In the genomic region with DNA sequence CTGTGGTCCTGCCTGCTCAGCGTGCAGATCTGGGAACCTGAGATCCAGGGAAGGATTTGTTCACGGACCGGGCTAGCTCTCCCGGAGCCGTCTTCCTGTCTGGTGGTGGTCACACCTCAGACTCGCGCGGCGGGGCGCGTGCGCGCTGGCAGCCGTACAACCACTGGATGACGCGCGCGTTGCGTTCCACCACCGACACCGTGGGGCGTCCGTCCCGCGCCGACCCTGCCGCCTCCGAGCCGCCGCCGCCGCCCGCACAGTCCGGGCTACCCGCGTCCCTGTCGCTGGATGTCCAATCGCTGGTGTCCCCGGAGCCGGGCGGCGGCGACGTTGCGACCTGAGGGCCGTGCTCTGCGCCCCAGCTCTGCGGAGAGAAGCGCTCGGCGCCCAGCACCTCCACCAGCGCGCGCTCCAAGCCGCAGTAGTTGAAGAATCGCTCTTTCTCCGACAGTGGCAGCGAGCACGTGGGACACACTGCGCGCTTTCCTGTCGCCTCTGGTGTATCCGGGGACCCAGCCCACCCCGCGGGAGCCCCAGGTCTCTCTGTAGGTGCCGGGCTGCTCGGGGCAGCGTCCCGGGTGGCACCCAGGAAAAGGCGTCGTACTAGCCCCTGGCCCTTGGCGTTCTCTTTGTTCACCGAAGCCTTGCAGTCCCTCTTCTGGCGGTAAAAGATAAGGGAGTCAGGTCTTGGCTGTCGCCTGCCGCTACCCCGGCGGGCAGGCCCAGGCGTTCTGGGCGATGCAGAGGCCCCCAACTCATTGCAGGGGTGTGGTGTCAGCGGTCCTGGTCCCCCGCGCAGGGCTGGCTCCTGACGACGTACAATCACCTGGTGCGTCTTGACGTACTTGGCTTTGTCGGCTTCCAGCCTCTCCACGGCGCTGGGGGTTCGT, we compare ENCODE assay signal across 8 mouse cellular contexts. TPM values are rescaled to one million over a fixed set of nuclear protein-coding genes. Genes with fewer than 3 reads are reported as not detected.
DNase-seq lines count a peak whose midpoint lies in the region; ATAC-seq lines count a peak whose summit lies in the region.

No protein-coding gene starts in this region.

- H3K4me3 ChIP-seq in forebrain, embryonic 11.5 days (ENCODE audit: low read depth, low read length): peak overlapping the region; percentile 44
- peak overlapping the region; percentile 56 for H3K4me3 ChIP-seq in hindbrain, embryonic 15.5 days
- peak overlapping the region; percentile 53 for H3K4me3 ChIP-seq in liver, embryonic 11.5 days (ENCODE audit: low read depth, low read length)
- peak overlapping the region; percentile 51 for H3K4me3 ChIP-seq in neural tube, embryonic 14.5 days (ENCODE audit: low read depth, low read length)

- peaks cover 48% of the 10 kb centered on the region for H3K27me3 ChIP-seq in forebrain, embryonic 11.5 days (ENCODE audit: control insufficient read depth, insufficient read depth, low read length)
- peaks cover 51% of the 10 kb centered on the region for H3K27me3 ChIP-seq in hindbrain, embryonic 15.5 days
- H3K27me3 ChIP-seq in liver, embryonic 11.5 days (replicated peaks; ENCODE audit: control insufficient read depth, insufficient read depth, low read length): peaks cover 87% of the 10 kb centered on the region
- peaks cover 23% of the 10 kb centered on the region for H3K27me3 ChIP-seq in neural tube, embryonic 14.5 days (ENCODE audit: control insufficient read depth, insufficient read depth, low read length)

- no peaks in the 10 kb centered on the region for H3K36me3 ChIP-seq in forebrain, embryonic 11.5 days (ENCODE audit: control insufficient read depth, insufficient read depth, low read length)
- no peaks in the 10 kb centered on the region for H3K36me3 ChIP-seq in hindbrain, embryonic 15.5 days
- no peaks in the 10 kb centered on the region for H3K36me3 ChIP-seq in liver, embryonic 11.5 days (ENCODE audit: control insufficient read depth, insufficient read depth, low read length)
- no peaks in the 10 kb centered on the region for H3K36me3 ChIP-seq in neural tube, embryonic 14.5 days (ENCODE audit: control insufficient read depth, insufficient read depth, low read length)

- DNase-seq in cerebellum, adult 11 months: peak; percentile 13
- no peak for DNase-seq in cerebellum, adult 9-10 months
- DNase-seq in ES-CJ7 (ENCODE audit: low read depth, low spot score): peak; percentile 57
- peak; percentile 77 for DNase-seq in forebrain, embryonic 11.5 days (ENCODE audit: low spot score)
- DNase-seq in liver, embryonic 11.5 days (ENCODE audit: low spot score): peak; percentile 69
- no peak for DNase-seq in yolk sac, embryonic 10.5 days (ENCODE audit: low spot score)

- no peaks in the 10 kb centered on the region for H3K9me3 ChIP-seq in forebrain, embryonic 11.5 days (ENCODE audit: control insufficient read depth, low read length)
- no peaks in the 10 kb centered on the region for H3K9me3 ChIP-seq in hindbrain, embryonic 15.5 days
- no peaks in the 10 kb centered on the region for H3K9me3 ChIP-seq in liver, embryonic 11.5 days (ENCODE audit: control insufficient read depth, low read length)
- no peaks in the 10 kb centered on the region for H3K9me3 ChIP-seq in neural tube, embryonic 14.5 days (ENCODE audit: control insufficient read depth, low read length)

- peak overlapping the region; percentile 58 for H3K9ac ChIP-seq in forebrain, embryonic 11.5 days (ENCODE audit: low read length)
- peak overlapping the region; percentile 61 for H3K9ac ChIP-seq in hindbrain, embryonic 15.5 days
- H3K9ac ChIP-seq in liver, embryonic 11.5 days (ENCODE audit: low read depth, low read length): peak overlapping the region; percentile 57
- peak overlapping the region; percentile 64 for H3K9ac ChIP-seq in neural tube, embryonic 14.5 days (replicated peaks; ENCODE audit: low read depth, low read length)

- ATAC-seq in forebrain, embryonic 11.5 days (replicated peaks; ENCODE audit: low FRiP score): no peak
- peak; percentile 67 for ATAC-seq in hindbrain, embryonic 15.5 days (ENCODE audit: low FRiP score, low read depth)
- ATAC-seq in liver, embryonic 11.5 days (replicated peaks; ENCODE audit: low FRiP score): peak; percentile 47; the same call in 1 of the 2 replicates
- peak; percentile 47 for ATAC-seq in neural tube, embryonic 14.5 days (ENCODE audit: low read depth)

- H3K27ac ChIP-seq in forebrain, embryonic 11.5 days (ENCODE audit: low read depth, low read length): no peak overlapping the region
- peak overlapping the region; percentile 86 for H3K27ac ChIP-seq in hindbrain, embryonic 15.5 days (replicated peaks)
- H3K27ac ChIP-seq in liver, embryonic 11.5 days (ENCODE audit: low read depth, low read length): no peak overlapping the region; the same call in 1 of the 2 replicates
- peak overlapping the region; percentile 75 for H3K27ac ChIP-seq in neural tube, embryonic 14.5 days (ENCODE audit: low read depth, low read length)

- peak overlapping the region; percentile 75 for H3K4me2 ChIP-seq in forebrain, embryonic 11.5 days (ENCODE audit: low read depth, low read length, severe bottlenecking)
- H3K4me2 ChIP-seq in hindbrain, embryonic 15.5 days: peak overlapping the region; percentile 89
- peak overlapping the region; percentile 89 for H3K4me2 ChIP-seq in liver, embryonic 11.5 days
- H3K4me2 ChIP-seq in neural tube, embryonic 14.5 days (ENCODE audit: low read depth, low read length): peak overlapping the region; percentile 71

- under 1% methylated on average over 91 of the region's 91 CpGs for WGBS in forebrain, embryonic 11.5 days
- WGBS in hindbrain, embryonic 15.5 days: under 1% methylated on average over 85 of the region's 91 CpGs
- under 1% methylated on average over 88 of the region's 91 CpGs for WGBS in liver, embryonic 11.5 days
- under 1% methylated on average over 90 of the region's 91 CpGs for WGBS in neural tube, embryonic 14.5 days

- peaks cover 46% of the 10 kb centered on the region for H3K4me1 ChIP-seq in forebrain, embryonic 11.5 days (replicated peaks; ENCODE audit: control insufficient read depth, insufficient read depth, low read length)
- H3K4me1 ChIP-seq in hindbrain, embryonic 15.5 days (replicated peaks): peaks cover 53% of the 10 kb centered on the region
- H3K4me1 ChIP-seq in liver, embryonic 11.5 days (replicated peaks; ENCODE audit: control insufficient read depth, insufficient read depth, low read length): peaks cover 48% of the 10 kb centered on the region
- H3K4me1 ChIP-seq in neural tube, embryonic 14.5 days (ENCODE audit: control insufficient read depth, insufficient read depth, low read length): peaks cover 13% of the 10 kb centered on the region; the same call in 1 of the 2 replicates

RNA-seq across cellular contexts. Expression of gene Grrp1, which starts 2.4 kb away (rescaled TPM):
- polyA plus RNA-seq in forebrain, embryonic 11.5 days (2014; fragmentation: Nextera tagmentation; extraction: Ambion mirVana): 4.8 and 5.2 TPM in 2 replicates
- polyA plus RNA-seq in hindbrain, embryonic 15.5 days (2015; fragmentation: Nextera tagmentation; extraction: Ambion mirVana): 16.8 and 18.9 TPM in 2 replicates
- 2.5 and 3.8 TPM in 2 replicates for polyA plus RNA-seq in liver, embryonic 11.5 days (2014; fragmentation: Nextera tagmentation; extraction: Ambion mirVana)
- 13.4 and 15.4 TPM in 2 replicates for polyA plus RNA-seq in neural tube, embryonic 14.5 days (2014; fragmentation: Nextera tagmentation; extraction: Ambion mirVana)

RNA-seq across cellular contexts. Expression of gene Gm30191, which starts 4.8 kb away (rescaled TPM):
- 0.63 TPM in 1 of 2 replicates, not detected in the other for polyA plus RNA-seq in forebrain, embryonic 11.5 days (2014; fragmentation: Nextera tagmentation; extraction: Ambion mirVana)
- polyA plus RNA-seq in hindbrain, embryonic 15.5 days (2015; fragmentation: Nextera tagmentation; extraction: Ambion mirVana): 0.52 and 0.83 TPM in 2 replicates
- polyA plus RNA-seq in liver, embryonic 11.5 days (2014; fragmentation: Nextera tagmentation; extraction: Ambion mirVana): not detected in 2 replicates
- polyA plus RNA-seq in neural tube, embryonic 14.5 days (2014; fragmentation: Nextera tagmentation; extraction: Ambion mirVana): not detected in 2 replicates

RNA-seq across cellular contexts. Expression of gene Zfp593, which starts 6.1 kb away (rescaled TPM):
- polyA plus RNA-seq in forebrain, embryonic 11.5 days (2014; fragmentation: Nextera tagmentation; extraction: Ambion mirVana): 17.8 and 18.0 TPM in 2 replicates
- polyA plus RNA-seq in hindbrain, embryonic 15.5 days (2015; fragmentation: Nextera tagmentation; extraction: Ambion mirVana): 13.3 and 13.8 TPM in 2 replicates
- polyA plus RNA-seq in liver, embryonic 11.5 days (2014; fragmentation: Nextera tagmentation; extraction: Ambion mirVana): 17.6 and 22.4 TPM in 2 replicates
- 12.4 and 15.6 TPM in 2 replicates for polyA plus RNA-seq in neural tube, embryonic 14.5 days (2014; fragmentation: Nextera tagmentation; extraction: Ambion mirVana)

RNA-seq across cellular contexts. Expression of gene E130218I03Rik, which starts 8.0 kb away (rescaled TPM):
- 0.64 and 0.77 TPM in 2 replicates for polyA plus RNA-seq in forebrain, embryonic 11.5 days (2014; fragmentation: Nextera tagmentation; extraction: Ambion mirVana)
- 0.48 and 0.64 TPM in 2 replicates for polyA plus RNA-seq in hindbrain, embryonic 15.5 days (2015; fragmentation: Nextera tagmentation; extraction: Ambion mirVana)
- polyA plus RNA-seq in liver, embryonic 11.5 days (2014; fragmentation: Nextera tagmentation; extraction: Ambion mirVana): 0.39 and 0.52 TPM in 2 replicates
- 0.44 TPM in 1 of 2 replicates, not detected in the other for polyA plus RNA-seq in neural tube, embryonic 14.5 days (2014; fragmentation: Nextera tagmentation; extraction: Ambion mirVana)

RNA-seq across cellular contexts. Expression of gene Cnksr1, which starts 13.3 kb away (rescaled TPM):
- 0.24 and 0.45 TPM in 2 replicates for polyA plus RNA-seq in forebrain, embryonic 11.5 days (2014; fragmentation: Nextera tagmentation; extraction: Ambion mirVana)
- 0.10 and 0.30 TPM in 2 replicates for polyA plus RNA-seq in hindbrain, embryonic 15.5 days (2015; fragmentation: Nextera tagmentation; extraction: Ambion mirVana)
- 0.26 and 0.51 TPM in 2 replicates for polyA plus RNA-seq in liver, embryonic 11.5 days (2014; fragmentation: Nextera tagmentation; extraction: Ambion mirVana)
- polyA plus RNA-seq in neural tube, embryonic 14.5 days (2014; fragmentation: Nextera tagmentation; extraction: Ambion mirVana): 0.16 TPM in 1 of 2 replicates, not detected in the other

Comparison
In these comparisons a context has a peak if more than half of its experiments do, and no peak if none do; other contexts are left out.
1. DNase-seq: peak in cerebellum, adult 11 months (single experiment), ES-CJ7 (single experiment), forebrain, embryonic 11.5 days (single experiment) and liver, embryonic 11.5 days (single experiment); none in cerebellum, adult 9-10 months (single experiment) and yolk sac, embryonic 10.5 days (single experiment).
2. H3K27ac ChIP-seq: peak in hindbrain, embryonic 15.5 days (single experiment) and neural tube, embryonic 14.5 days (single experiment); none in forebrain, embryonic 11.5 days (single experiment) and liver, embryonic 11.5 days (single experiment).
3. Peak in every context shown above with its lines, with median percentiles within 50 percentile points of each other: H3K4me2 ChIP-seq, H3K4me3 ChIP-seq and H3K9ac ChIP-seq.